Mouse (Mus musculus): Measurements from ENCODE around the gene Slc1a7. TPM values are rescaled to one million over a fixed set of nuclear protein-coding genes. Genes with fewer than 3 reads are reported as not detected.

Slc1a7 gene
- polyA plus RNA-seq, 1 experiment from 2014 or later: 0.18 TPM

GRCm38 (mm10) chr4:107980002-107980600 is 12.0 kb downstream of the Slc1a7 start:
- H3K27ac ChIP-seq (ENCODE audit: low read depth, low read length): peak overlapping the region; percentile 11; the same call in 1 of the 2 replicates
- no peak overlapping the region for H3K4me3 ChIP-seq (ENCODE audit: low read length)
- ATAC-seq: no peak; the same call in 1 of the 2 replicates
- WGBS: 62% methylated on average over 6 of the region's 6 CpGs
- H3K9ac ChIP-seq (ENCODE audit: low read depth, low read length): no peak overlapping the region
- H3K4me1 ChIP-seq (ENCODE audit: control insufficient read depth, insufficient read depth, low read depth, low read length): peaks cover 7% of the 10 kb centered on the region
- H3K36me3 ChIP-seq (ENCODE audit: control insufficient read depth, insufficient read depth, low read length): no peaks in the 10 kb centered on the region
- H3K9me3 ChIP-seq (ENCODE audit: control insufficient read depth, low read length): no peaks in the 10 kb centered on the region
- H3K27me3 ChIP-seq (replicated peaks; ENCODE audit: control insufficient read depth, insufficient read depth, low read length): no peaks in the 10 kb centered on the region
- no peak overlapping the region for H3K4me2 ChIP-seq (ENCODE audit: low read length)

GRCm38 (mm10) chr4:107983717-107984116 is 15.6 kb downstream of the Slc1a7 start:
- ATAC-seq: no peak
- Histone ChIP-seq H3K4me3 (ENCODE audit: low read length) (no peak overlapping the region), H3K9me3 (ENCODE audit: control insufficient read depth, low read length) (no peaks in the 10 kb centered on the region), H3K27ac (ENCODE audit: low read depth, low read length) (no peak overlapping the region), H3K27me3 (replicated peaks; ENCODE audit: control insufficient read depth, insufficient read depth, low read length) (no peaks in the 10 kb centered on the region), H3K4me1 (ENCODE audit: control insufficient read depth, insufficient read depth, low read depth, low read length) (peaks cover 7% of the 10 kb centered on the region), H3K4me2 (ENCODE audit: low read length) (no peak overlapping the region), H3K36me3 (ENCODE audit: control insufficient read depth, insufficient read depth, low read length) (no peaks in the 10 kb centered on the region), H3K9ac (ENCODE audit: low read depth, low read length) (no peak overlapping the region)
- WGBS: 81% methylated on average over 1 of the region's 1 CpGs

- ATAC-seq: no peak
Measured at GRCm38 (mm10) chr4:107984282-107984981, 16.3 kb downstream of the Slc1a7 start.

GRCm38 (mm10) chr4:107985812-107986211 is 17.7 kb downstream of the Slc1a7 start:
- no peaks in the 10 kb centered on the region for H3K4me1 ChIP-seq (ENCODE audit: control insufficient read depth, insufficient read depth, low read depth, low read length)
- H3K9me3 ChIP-seq (ENCODE audit: control insufficient read depth, low read length): no peaks in the 10 kb centered on the region
- WGBS: 71% methylated on average over 5 of the region's 5 CpGs
- H3K4me2 ChIP-seq (ENCODE audit: low read length): no peak overlapping the region
- no peaks in the 10 kb centered on the region for H3K36me3 ChIP-seq (ENCODE audit: control insufficient read depth, insufficient read depth, low read length)
- H3K9ac ChIP-seq (ENCODE audit: low read depth, low read length): no peak overlapping the region
- no peak overlapping the region for H3K27ac ChIP-seq (ENCODE audit: low read depth, low read length)
- no peak for ATAC-seq
- H3K27me3 ChIP-seq (replicated peaks; ENCODE audit: control insufficient read depth, insufficient read depth, low read length): no peaks in the 10 kb centered on the region
- H3K4me3 ChIP-seq (ENCODE audit: low read length): no peak overlapping the region

More at GRCm38 (mm10) chr4:107984282-107984981, 16.3 kb downstream of the Slc1a7 start:
- 60% methylated on average over 7 of the region's 7 CpGs for WGBS
- Histone ChIP-seq H3K4me3 (ENCODE audit: low read length) (no peak overlapping the region), H3K4me2 (ENCODE audit: low read length) (no peak overlapping the region), H3K27ac (ENCODE audit: low read depth, low read length) (no peak overlapping the region), H3K9ac (ENCODE audit: low read depth, low read length) (no peak overlapping the region), H3K36me3 (ENCODE audit: control insufficient read depth, insufficient read depth, low read length) (no peaks in the 10 kb centered on the region), H3K9me3 (ENCODE audit: control insufficient read depth, low read length) (no peaks in the 10 kb centered on the region), H3K4me1 (ENCODE audit: control insufficient read depth, insufficient read depth, low read depth, low read length) (peaks cover 4% of the 10 kb centered on the region; the same call in 1 of the 2 replicates), H3K27me3 (replicated peaks; ENCODE audit: control insufficient read depth, insufficient read depth, low read length) (no peaks in the 10 kb centered on the region)

- Histone ChIP-seq H3K27ac (ENCODE audit: low read depth, low read length) (no peak overlapping the region), H3K9ac (ENCODE audit: low read depth, low read length) (no peak overlapping the region), H3K9me3 (ENCODE audit: control insufficient read depth, low read length) (no peaks in the 10 kb centered on the region), H3K36me3 (ENCODE audit: control insufficient read depth, insufficient read depth, low read length) (no peaks in the 10 kb centered on the region), H3K4me3 (ENCODE audit: low read length) (no peak overlapping the region), H3K27me3 (replicated peaks; ENCODE audit: control insufficient read depth, insufficient read depth, low read length) (no peaks in the 10 kb centered on the region), H3K4me1 (ENCODE audit: control insufficient read depth, insufficient read depth, low read depth, low read length) (no peaks in the 10 kb centered on the region), H3K4me2 (ENCODE audit: low read length) (no peak overlapping the region)
- no peak for ATAC-seq
- WGBS: 91% methylated on average over 11 of the region's 11 CpGs
Measured at GRCm38 (mm10) chr4:107986386-107987168, 18.4 kb downstream of the Slc1a7 start.

- no peaks in the 10 kb centered on the region for H3K36me3 ChIP-seq (ENCODE audit: control insufficient read depth, insufficient read depth, low read length)
- H3K9me3 ChIP-seq (ENCODE audit: control insufficient read depth, low read length): no peaks in the 10 kb centered on the region
- H3K4me2 ChIP-seq (ENCODE audit: low read length): no peak overlapping the region
- no peaks in the 10 kb centered on the region for H3K27me3 ChIP-seq (replicated peaks; ENCODE audit: control insufficient read depth, insufficient read depth, low read length)
- no peak for ATAC-seq
- H3K27ac ChIP-seq (ENCODE audit: low read depth, low read length): no peak overlapping the region
- 69% methylated on average over 8 of the region's 8 CpGs for WGBS
- no peak overlapping the region for H3K4me3 ChIP-seq (ENCODE audit: low read length)
- H3K9ac ChIP-seq (ENCODE audit: low read depth, low read length): no peak overlapping the region
- H3K4me1 ChIP-seq (ENCODE audit: control insufficient read depth, insufficient read depth, low read depth, low read length): peaks cover 2% of the 10 kb centered on the region; the same call in 1 of the 2 replicates
Measured at GRCm38 (mm10) chr4:107988931-107989330, 20.8 kb downstream of the Slc1a7 start.

- 61% methylated on average over 5 of the region's 5 CpGs for WGBS
- H3K27me3 ChIP-seq (replicated peaks; ENCODE audit: control insufficient read depth, insufficient read depth, low read length): no peaks in the 10 kb centered on the region
Measured at GRCm38 (mm10) chr4:107990818-107991217, 22.7 kb downstream of the Slc1a7 start.

GRCm38 (mm10) chr4:107991879-107992278 is 23.7 kb downstream of the Slc1a7 start:
- ATAC-seq: 0 out of 2 replicates have a peak, but pooled peaks have one; percentile 44
- Histone ChIP-seq H3K4me2 (ENCODE audit: low read length) (no peak overlapping the region), H3K36me3 (ENCODE audit: control insufficient read depth, insufficient read depth, low read length) (no peaks in the 10 kb centered on the region), H3K27ac (ENCODE audit: low read depth, low read length) (no peak overlapping the region), H3K27me3 (replicated peaks; ENCODE audit: control insufficient read depth, insufficient read depth, low read length) (no peaks in the 10 kb centered on the region), H3K4me1 (ENCODE audit: control insufficient read depth, insufficient read depth, low read depth, low read length) (peaks cover 2% of the 10 kb centered on the region; the same call in 1 of the 2 replicates), H3K4me3 (ENCODE audit: low read length) (no peak overlapping the region), H3K9ac (ENCODE audit: low read depth, low read length) (no peak overlapping the region), H3K9me3 (ENCODE audit: control insufficient read depth, low read length) (peaks cover 3% of the 10 kb centered on the region; the same call in 1 of the 2 replicates)
- WGBS: 17% methylated on average over 6 of the region's 6 CpGs

More at GRCm38 (mm10) chr4:107990818-107991217, 22.7 kb downstream of the Slc1a7 start:
- no peak overlapping the region for H3K4me2 ChIP-seq (ENCODE audit: low read length)
- H3K36me3 ChIP-seq (ENCODE audit: control insufficient read depth, insufficient read depth, low read length): no peaks in the 10 kb centered on the region
- ATAC-seq: peak; percentile 83
- H3K4me3 ChIP-seq (ENCODE audit: low read length): no peak overlapping the region
- peaks cover 2% of the 10 kb centered on the region; the same call in 1 of the 2 replicates for H3K4me1 ChIP-seq (ENCODE audit: control insufficient read depth, insufficient read depth, low read depth, low read length)
- peaks cover 3% of the 10 kb centered on the region; the same call in 1 of the 2 replicates for H3K9me3 ChIP-seq (ENCODE audit: control insufficient read depth, low read length)
- H3K27ac ChIP-seq (ENCODE audit: low read depth, low read length): no peak overlapping the region
- no peak overlapping the region for H3K9ac ChIP-seq (ENCODE audit: low read depth, low read length)

GRCm38 (mm10) chr4:107995011-107995410 is 26.9 kb downstream of the Slc1a7 start:
- H3K36me3 ChIP-seq (ENCODE audit: control insufficient read depth, insufficient read depth, low read length): no peaks in the 10 kb centered on the region
- 92% methylated on average over 6 of the region's 6 CpGs for WGBS
- no peak overlapping the region for H3K9ac ChIP-seq (ENCODE audit: low read depth, low read length)
- no peak overlapping the region for H3K27ac ChIP-seq (ENCODE audit: low read depth, low read length)
- peaks cover 3% of the 10 kb centered on the region; the same call in 1 of the 2 replicates for H3K9me3 ChIP-seq (ENCODE audit: control insufficient read depth, low read length)
- peaks cover 5% of the 10 kb centered on the region; the same call in 1 of the 2 replicates for H3K4me1 ChIP-seq (ENCODE audit: control insufficient read depth, insufficient read depth, low read depth, low read length)
- ATAC-seq: no peak
- H3K4me3 ChIP-seq (ENCODE audit: low read length): no peak overlapping the region
- no peaks in the 10 kb centered on the region for H3K27me3 ChIP-seq (replicated peaks; ENCODE audit: control insufficient read depth, insufficient read depth, low read length)
- no peak overlapping the region for H3K4me2 ChIP-seq (ENCODE audit: low read length)

Measured in hindbrain, embryonic 16.5 days (tissue).